Mouse (Mus musculus) small intestine, adult 2 months (tissue): Measurements from ENCODE around the gene Tmem158. TPM values are rescaled to one million over a fixed set of nuclear protein-coding genes. Genes with fewer than 3 reads are reported as not detected.

Source experiments
- H3K27ac ChIP-seq: fragments of 200-500 bp; 2 replicates; pipeline ENCODE4 v1.5.1; 2012; ENCODE audit warnings: low read depth, low read length, control low read depth, inconsistent platforms; ENCODE audit not compliant: insufficient read depth
- H3K27me3 ChIP-seq: fragments of 200-500 bp; 2 replicates; pipeline ENCODE4 v1.6.1; 2012; ENCODE audit warnings: mild to moderate bottlenecking, moderate library complexity, low read length, inconsistent platforms; ENCODE audit not compliant: control insufficient read depth, insufficient read depth
- H3K36me3 ChIP-seq: fragments of 200-500 bp; 2 replicates; pipeline ENCODE4 v1.6.1; 2012; ENCODE audit warnings: mild to moderate bottlenecking, low read length, control low read depth, inconsistent platforms; ENCODE audit not compliant: control insufficient read depth, insufficient read depth
- H3K4me1 ChIP-seq: fragments of 200-500 bp; 2 replicates; pipeline ENCODE4 v1.6.1; 2012; ENCODE audit warnings: low read length, inconsistent platforms, mixed read lengths; ENCODE audit not compliant: control insufficient read depth, insufficient read depth, insufficient read length
- H3K4me3 ChIP-seq: fragments of 200-500 bp; 2 replicates; pipeline ENCODE4 v1.5.1; 2012; ENCODE audit warnings: low read depth, mild to moderate bottlenecking, control low read depth, inconsistent platforms, low read length, moderate library complexity
- CTCF ChIP-seq: fragments of 200-500 bp; IDR thresholded peaks from 2 replicates; pipeline ENCODE4 v1.5.1; 2012; ENCODE audit warnings: low read depth, mild to moderate bottlenecking, control low read depth, inconsistent platforms, low read length, moderate library complexity, mixed read lengths; ENCODE audit not compliant: insufficient replicate concordance, insufficient read length; ENCODE audit errors: extremely low read depth
- POLR2A ChIP-seq: fragments of 200-500 bp; IDR thresholded peaks from 2 replicates; pipeline ENCODE4 v1.6.1; 2012; ENCODE audit warnings: low read depth, mild to moderate bottlenecking, control low read depth, inconsistent platforms, low read length, moderate library complexity
- WGBS: fragments of 180-500 bp; shearing (Covaris S2); methylation state at CpG from one replicate; pipeline ENCODE4 v1.1.7; 2018; 5-methylcytosine and 5-hydroxymethylcytosine counted together
- polyA plus RNA-seq: library from polyadenylated mRNA; depleted of rRNA; stranded (reverse); fragments of >200 nt; gene quantifications from 2 replicates; pipeline ENCODE4 v1.2.3, GENCODE M21; 2012

Gene Tmem158
- polyA plus RNA-seq, 1 experiment, result 44.7 TPM

DNA sequence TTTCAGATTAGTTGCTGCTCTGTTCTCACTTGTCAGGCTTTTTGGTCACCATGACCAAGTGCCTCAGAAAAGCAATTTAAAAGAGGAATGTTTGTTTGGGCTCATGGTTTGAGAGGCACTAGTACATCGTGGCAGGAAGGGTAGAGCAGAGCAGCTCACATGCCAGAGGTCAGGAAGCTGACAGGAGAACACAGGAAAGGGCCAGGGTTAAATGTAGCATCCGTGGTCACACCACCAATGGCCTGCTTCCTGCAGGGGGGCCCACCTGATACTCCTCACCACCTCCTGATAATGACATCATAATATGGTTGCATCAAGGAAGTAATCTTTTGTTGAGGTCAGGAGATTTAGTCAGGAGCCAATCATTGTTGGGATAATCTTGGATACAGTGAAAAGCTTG, 13.3 kb upstream of the Tmem158 start:
- Histone ChIP-seq H3K27ac (no peak overlapping the region), H3K27me3 (no peaks in the 10 kb centered on the region), H3K4me3 (no peak overlapping the region), H3K4me1 (no peaks in the 10 kb centered on the region), H3K36me3 (no peaks in the 10 kb centered on the region)
- TF ChIP-seq CTCF (no peak), POLR2A (no peak)
- WGBS, result 34% methylated on average over 2 of the region's 2 CpGs

GRCm38 (mm10) chr9:123271552-123271951, 11.0 kb upstream of the Tmem158 start:
- Histone ChIP-seq H3K27me3 (no peaks in the 10 kb centered on the region), H3K36me3 (no peaks in the 10 kb centered on the region), H3K4me3 (no peak overlapping the region), H3K27ac (no peak overlapping the region), H3K4me1 (no peaks in the 10 kb centered on the region)
- TF ChIP-seq CTCF (no peak), POLR2A (no peak)
- 71% methylated on average over 4 of the region's 4 CpGs for WGBS

DNA sequence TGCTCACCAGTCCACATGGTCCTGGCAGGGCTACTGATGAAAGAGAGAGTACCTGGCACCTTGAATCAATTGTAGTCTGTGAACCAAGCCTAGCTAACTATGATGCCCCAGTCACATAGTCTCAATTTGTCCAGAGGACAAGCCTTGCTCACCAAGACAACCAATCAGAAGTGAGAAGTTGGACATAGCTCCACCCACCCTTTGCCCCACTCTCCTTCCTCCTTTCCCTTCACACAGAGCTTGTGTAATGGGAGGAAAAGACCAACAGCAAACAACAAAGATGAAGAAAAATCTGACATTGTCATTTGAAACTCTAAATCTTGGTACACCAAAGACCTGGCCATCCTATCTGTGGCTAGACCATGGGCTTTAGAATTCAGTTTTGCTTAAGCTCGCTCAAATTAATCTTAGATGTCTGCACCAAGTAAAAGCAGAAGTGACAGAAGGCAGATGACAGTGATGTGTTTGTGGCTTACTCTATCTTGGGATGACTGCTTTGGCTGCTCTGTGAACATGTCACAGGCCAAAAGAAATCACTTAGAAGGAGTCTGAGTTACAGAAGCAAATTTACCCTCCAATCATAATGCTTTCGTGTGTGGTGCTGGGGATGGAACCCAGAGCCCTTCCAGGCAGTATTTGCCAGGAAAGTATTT, 9.5 kb upstream of the Tmem158 start:
- no peak for TF ChIP-seq CTCF
- no peak for TF ChIP-seq POLR2A
- Histone ChIP-seq H3K27ac (no peak overlapping the region), H3K4me3 (no peak overlapping the region), H3K27me3 (no peaks in the 10 kb centered on the region), H3K4me1 (no peaks in the 10 kb centered on the region), H3K36me3 (no peaks in the 10 kb centered on the region)
- WGBS, result 85% methylated on average over 2 of the region's 2 CpGs

GRCm38 (mm10) chr9:123259896-123260610, 511 bp downstream of the Tmem158 start:
- H3K4me1 ChIP-seq, result no peaks in the 10 kb centered on the region
- no peak overlapping the region for H3K27ac ChIP-seq
- peak overlapping the region; percentile 75 for H3K4me3 ChIP-seq
- no peak; the same call in 1 of the 2 replicates for TF ChIP-seq POLR2A
- no peak for TF ChIP-seq CTCF
- no peaks in the 10 kb centered on the region for H3K36me3 ChIP-seq
- H3K27me3 ChIP-seq, result peaks cover 7% of the 10 kb centered on the region
- under 1% methylated on average over 89 of the region's 92 CpGs for WGBS

DNA sequence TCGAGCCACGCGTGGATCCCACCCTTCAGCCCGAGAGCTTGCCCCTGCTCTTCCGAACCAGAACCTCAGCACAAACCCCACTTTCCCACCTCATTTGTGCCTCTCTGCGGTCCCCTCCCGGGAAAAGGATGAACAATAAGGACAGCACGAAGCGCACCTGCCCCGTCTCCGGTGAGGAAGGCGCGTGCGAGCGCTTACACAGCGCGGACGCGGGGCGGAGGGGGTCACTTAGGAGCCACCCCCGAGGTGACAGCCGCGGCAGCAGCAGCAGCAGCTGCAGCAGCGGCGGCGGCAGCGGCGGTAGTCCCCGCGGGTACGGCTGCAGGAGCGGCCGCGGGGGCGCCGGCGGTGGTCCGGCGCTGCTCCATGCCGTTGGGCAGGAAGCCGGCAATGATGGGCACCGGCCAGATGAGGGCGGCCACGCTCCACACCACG, 1.1 kb downstream of the Tmem158 start:
- Histone ChIP-seq H3K27me3 (peaks cover 7% of the 10 kb centered on the region), H3K4me3 (peak overlapping the region; percentile 75), H3K4me1 (no peaks in the 10 kb centered on the region), H3K36me3 (no peaks in the 10 kb centered on the region), H3K27ac (no peak overlapping the region)
- no peak for TF ChIP-seq POLR2A
- peak; percentile 60 for TF ChIP-seq CTCF
- WGBS, result 1% methylated on average over 45 of the region's 45 CpGs

GRCm38 (mm10) chr9:123258796-123259195, 1.8 kb downstream of the Tmem158 start:
- TF ChIP-seq POLR2A (no peak), CTCF (no peak)
- Histone ChIP-seq H3K4me3 (no peak overlapping the region), H3K27me3 (peaks cover 7% of the 10 kb centered on the region), H3K36me3 (no peaks in the 10 kb centered on the region), H3K27ac (no peak overlapping the region), H3K4me1 (no peaks in the 10 kb centered on the region)
- 39% methylated on average over 10 of the region's 10 CpGs for WGBS

GRCm38 (mm10) chr9:123255736-123256135, 4.8 kb downstream of the Tmem158 start:
- TF ChIP-seq POLR2A, result no peak
- TF ChIP-seq CTCF, result no peak
- Histone ChIP-seq H3K27me3 (peaks cover 7% of the 10 kb centered on the region), H3K36me3 (no peaks in the 10 kb centered on the region), H3K27ac (no peak overlapping the region), H3K4me1 (no peaks in the 10 kb centered on the region), H3K4me3 (no peak overlapping the region)
- WGBS, result 95% methylated on average over 3 of the region's 3 CpGs

- no peak overlapping the region for H3K4me3 ChIP-seq
- no peaks in the 10 kb centered on the region for H3K36me3 ChIP-seq
- no peaks in the 10 kb centered on the region for H3K27me3 ChIP-seq
- H3K4me1 ChIP-seq, result no peaks in the 10 kb centered on the region
- no peak overlapping the region for H3K27ac ChIP-seq
- TF ChIP-seq CTCF (no peak), POLR2A (no peak)
- WGBS, result 43% methylated on average over 1 of the region's 1 CpGs
These were observed 12.6 kb downstream of the Tmem158 start for GRCm38 (mm10) chr9:123247992-123248391.
